In genomic region chr6:47013535-47013934, GRCm38 (mm10) we compare ENCODE assay signal across 7 mouse cellular contexts.
DNase-seq lines count a peak whose midpoint lies in the region; ATAC-seq lines count a peak whose summit lies in the region.

No protein-coding gene starts in this region.

- H3K36me3 ChIP-seq in forebrain, embryonic 16.5 days (ENCODE audit: control insufficient read depth, insufficient read depth): no peaks in the 10 kb centered on the region
- H3K36me3 ChIP-seq in intestine, embryonic 14.5 days (ENCODE audit: control insufficient read depth, insufficient read depth, low read length): no peaks in the 10 kb centered on the region
- H3K36me3 ChIP-seq in midbrain, embryonic 11.5 days (ENCODE audit: control insufficient read depth, insufficient read depth, low read length): no peaks in the 10 kb centered on the region

- 13% methylated on average over 4 of the region's 4 CpGs for WGBS in forebrain, embryonic 16.5 days
- 15% methylated on average over 4 of the region's 4 CpGs for WGBS in intestine, embryonic 14.5 days
- 16% methylated on average over 4 of the region's 4 CpGs for WGBS in midbrain, embryonic 11.5 days

- no peaks in the 10 kb centered on the region for H3K9me3 ChIP-seq in forebrain, embryonic 16.5 days (ENCODE audit: control insufficient read depth, low read length)
- no peaks in the 10 kb centered on the region for H3K9me3 ChIP-seq in intestine, embryonic 14.5 days (ENCODE audit: control insufficient read depth, low read length)
- no peaks in the 10 kb centered on the region for H3K9me3 ChIP-seq in midbrain, embryonic 11.5 days (ENCODE audit: control insufficient read depth, low read length)

- H3K27ac ChIP-seq in forebrain, embryonic 16.5 days (ENCODE audit: low read length): no peak overlapping the region
- H3K27ac ChIP-seq in intestine, embryonic 14.5 days (ENCODE audit: low read depth): no peak overlapping the region
- H3K27ac ChIP-seq in midbrain, embryonic 11.5 days (ENCODE audit: low read depth, low read length): no peak overlapping the region

- ATAC-seq in forebrain, embryonic 16.5 days: peak; percentile 96
- ATAC-seq in intestine, embryonic 14.5 days (replicated peaks; ENCODE audit: low FRiP score, low TSS enrichment, low read depth): peak; percentile 64; the same call in 1 of the 2 replicates
- peak; percentile 94 for ATAC-seq in midbrain, embryonic 11.5 days (ENCODE audit: low FRiP score)

- H3K4me1 ChIP-seq in forebrain, embryonic 16.5 days (replicated peaks; ENCODE audit: control insufficient read depth, insufficient read depth, low read length): no peaks in the 10 kb centered on the region
- no peaks in the 10 kb centered on the region for H3K4me1 ChIP-seq in intestine, embryonic 14.5 days (replicated peaks; ENCODE audit: control insufficient read depth, insufficient read depth, low read length)
- H3K4me1 ChIP-seq in midbrain, embryonic 11.5 days (ENCODE audit: control insufficient read depth, insufficient read depth, low read length): no peaks in the 10 kb centered on the region

- DNase-seq in R1 (ENCODE audit: low read depth, low spot score): peak; percentile 91
- DNase-seq in cerebellum, adult 18-20 months: peak; percentile 73 to 78
- peak; percentile 83 for DNase-seq in intestine, embryonic 14.5 days (ENCODE audit: low spot score)
- DNase-seq in left cerebral cortex, adult 8-10 months (ENCODE audit: low spot score in 2 of 2): peak; percentile 30 to 68
- peak; percentile 96 for DNase-seq in midbrain, embryonic 11.5 days (ENCODE audit: low spot score, missing footprints)
- peak; percentile 8 for DNase-seq in spleen, adult 12 weeks (ENCODE audit: low spot score)

- H3K9ac ChIP-seq in forebrain, embryonic 16.5 days (replicated peaks; ENCODE audit: low read depth, low read length): no peak overlapping the region
- H3K9ac ChIP-seq in intestine, embryonic 14.5 days (ENCODE audit: low read length): no peak overlapping the region
- H3K9ac ChIP-seq in midbrain, embryonic 11.5 days (ENCODE audit: low read length): no peak overlapping the region

- H3K4me3 ChIP-seq in forebrain, embryonic 16.5 days (replicated peaks; ENCODE audit: low read length): no peak overlapping the region
- H3K4me3 ChIP-seq in intestine, embryonic 14.5 days (ENCODE audit: low read depth, low read length): no peak overlapping the region
- no peak overlapping the region for H3K4me3 ChIP-seq in midbrain, embryonic 11.5 days (ENCODE audit: low read depth, low read length)

- no peak overlapping the region for H3K4me2 ChIP-seq in forebrain, embryonic 16.5 days (ENCODE audit: low read length)
- no peak overlapping the region for H3K4me2 ChIP-seq in intestine, embryonic 14.5 days (ENCODE audit: low read length)
- H3K4me2 ChIP-seq in midbrain, embryonic 11.5 days: no peak overlapping the region

- no peaks in the 10 kb centered on the region for H3K27me3 ChIP-seq in forebrain, embryonic 16.5 days (replicated peaks; ENCODE audit: control insufficient read depth, insufficient read depth, low read length)
- H3K27me3 ChIP-seq in intestine, embryonic 14.5 days (replicated peaks; ENCODE audit: control insufficient read depth, insufficient read depth, low read length): no peaks in the 10 kb centered on the region
- H3K27me3 ChIP-seq in midbrain, embryonic 11.5 days (ENCODE audit: control insufficient read depth, insufficient read depth, low read length): no peaks in the 10 kb centered on the region

Comparison
In these comparisons a context has a peak if more than half of its experiments do, and no peak if none do; other contexts are left out.
1. DNase-seq: peak in every context shown above with its lines; median percentile 96 in midbrain, embryonic 11.5 days; 91 in R1; 83 in intestine, embryonic 14.5 days; 76 in cerebellum, adult 18-20 months; 49 in left cerebral cortex, adult 8-10 months; 8 in spleen, adult 12 weeks.